Mouse (Mus musculus) layer of hippocampus, adult 9-10 months (tissue): Measurements from ENCODE around the gene Meis1.

Experiments used
- DNase-seq: peaks from one replicate; pipeline ENCODE4 v3.0.0; 2022; ENCODE audit warnings: low spot score

Meis1 gene

DNA sequence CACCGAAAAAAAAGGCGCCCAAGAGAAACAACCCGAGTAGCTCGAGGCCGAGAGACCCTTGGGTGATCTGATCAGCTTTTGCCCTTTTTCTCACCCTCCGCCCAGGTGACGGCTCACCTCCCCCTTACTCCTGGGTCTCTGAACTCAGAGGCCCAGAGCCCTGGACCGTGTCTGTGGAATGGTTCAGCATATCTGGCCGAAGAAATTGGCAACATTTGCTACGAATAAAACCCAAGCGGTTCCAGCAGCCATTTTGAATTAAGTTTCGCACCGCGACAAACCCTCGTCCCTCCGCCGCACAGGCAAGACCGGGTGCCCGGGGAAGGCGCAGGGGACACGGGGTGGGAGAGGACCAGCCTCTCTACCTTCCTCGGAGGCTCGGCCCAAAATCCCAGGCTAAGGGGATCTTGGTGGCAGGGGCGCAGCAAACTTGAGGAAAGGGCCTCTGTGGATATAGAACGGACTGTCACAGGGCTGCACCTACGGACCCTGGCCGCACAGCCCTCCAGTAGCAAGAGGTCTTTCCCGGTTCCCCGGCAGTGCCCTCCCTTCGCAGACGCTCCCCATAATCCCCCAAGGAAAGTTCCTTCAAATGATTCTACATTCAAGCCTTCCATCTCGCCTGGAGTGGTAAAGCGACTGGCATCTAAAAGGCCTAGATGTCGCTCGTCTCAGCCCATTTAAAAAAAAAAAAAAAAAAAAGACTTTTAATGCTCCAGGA, 4.2 kb downstream of the Meis1 start:
- DNase-seq: no peak

DNA sequence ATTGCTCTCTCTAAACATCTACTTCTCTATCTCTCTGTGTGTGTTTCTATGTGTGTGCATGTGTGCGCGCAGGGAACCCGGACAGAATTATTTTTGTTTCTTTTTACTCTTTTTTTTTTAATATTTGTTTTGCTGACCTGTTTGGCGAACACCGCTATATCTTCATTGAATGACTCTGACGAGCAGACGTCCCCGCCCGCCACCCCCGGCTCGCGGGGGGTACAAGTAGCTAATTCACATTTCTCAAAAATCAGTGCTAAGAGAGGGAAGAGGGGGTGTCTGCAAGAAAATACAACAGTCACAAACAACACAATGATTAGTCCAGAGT, 4.7 kb downstream of the Meis1 start:
- DNase-seq: no peak

GRCm38 (mm10) chr11:19013141-19014112, 5.4 kb downstream of the Meis1 start:
- DNase-seq: no peak

DNA sequence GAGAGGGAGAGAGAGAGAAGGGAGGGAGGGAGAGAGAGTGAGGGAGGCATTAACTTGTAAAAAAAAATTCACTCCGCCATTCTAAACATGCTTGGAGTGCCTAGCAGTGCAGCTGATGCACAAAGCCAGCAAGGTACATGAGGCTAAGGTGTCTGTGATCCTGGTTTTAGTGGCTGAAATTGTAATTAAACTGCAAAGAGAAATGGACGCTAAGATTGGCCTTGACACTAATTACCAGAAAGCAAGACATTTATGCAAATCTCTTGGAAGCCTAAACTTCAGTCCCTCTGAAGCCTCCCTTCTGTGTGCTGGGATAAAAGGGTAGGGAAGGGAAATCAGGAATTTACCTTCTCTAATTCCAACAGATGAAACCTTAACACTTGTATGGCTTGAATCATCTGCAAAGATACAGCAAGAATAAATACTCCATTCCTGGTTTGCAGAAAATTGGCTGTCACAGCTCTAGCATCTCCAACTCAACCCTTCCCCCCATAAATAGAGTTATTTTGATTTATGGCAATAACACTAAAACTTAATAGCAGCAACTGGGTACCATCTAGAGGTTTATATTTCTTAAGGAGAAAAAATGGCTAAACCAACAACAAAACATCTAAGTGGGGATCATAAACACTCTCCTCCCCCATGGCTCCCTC, 6.2 kb downstream of the Meis1 start:
- DNase-seq: no peak

GRCm38 (mm10) chr11:19012001-19012400, 6.8 kb downstream of the Meis1 start:
- no peak for DNase-seq

DNA sequence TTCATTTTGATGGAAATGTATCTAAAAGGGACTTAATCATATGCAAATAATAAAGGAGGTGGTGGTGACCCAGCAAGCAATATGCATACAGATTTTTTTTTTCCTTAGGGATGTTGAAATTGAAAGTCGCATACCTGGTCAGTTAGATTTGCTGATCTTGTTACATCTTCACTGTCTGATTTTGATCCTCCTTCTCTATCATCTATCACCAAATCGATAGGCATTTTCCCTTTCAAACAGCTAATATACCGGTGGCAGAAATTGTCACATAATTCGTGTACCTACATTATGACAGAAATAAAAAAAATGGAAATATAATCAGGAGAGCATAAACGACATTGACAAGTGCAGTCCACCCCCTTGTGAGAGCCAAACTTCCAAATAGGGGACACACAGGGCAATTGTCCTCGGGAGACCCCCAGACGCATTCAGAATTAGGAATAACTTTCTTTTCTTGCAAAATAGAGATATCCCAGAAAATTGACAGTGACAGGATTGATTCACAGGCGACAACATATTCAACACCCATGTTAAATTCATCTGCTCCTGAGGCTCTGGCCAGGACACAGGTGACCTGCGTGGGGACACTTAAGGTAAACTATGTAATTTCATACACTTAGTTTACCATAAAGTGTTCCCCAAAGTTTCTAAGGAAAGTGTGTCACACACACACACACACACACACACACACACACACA, 7.5 kb downstream of the Meis1 start:
- DNase-seq: no peak

DNA sequence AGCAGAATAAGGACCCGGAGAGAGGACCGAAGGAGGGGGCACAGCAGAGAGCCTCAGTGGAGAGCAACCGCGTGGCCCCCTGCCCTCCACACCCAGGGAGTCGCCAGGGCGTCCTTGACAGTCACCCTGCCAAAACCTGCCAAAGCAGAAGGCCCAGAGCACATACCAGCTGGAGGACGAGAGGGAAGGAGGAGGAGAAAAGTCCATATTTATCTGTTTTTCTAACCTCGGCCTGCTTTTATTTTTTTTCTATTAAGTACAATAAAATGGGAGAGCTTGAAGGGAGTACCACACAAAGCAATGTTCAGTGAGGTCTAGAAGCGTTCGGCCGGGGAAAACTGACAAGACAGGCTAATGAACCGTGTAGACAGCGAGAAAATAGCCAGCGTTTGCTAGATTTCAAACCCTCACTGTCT, 8.4 kb downstream of the Meis1 start:
- DNase-seq: no peak

- DNase-seq: no peak
Observed at GRCm38 (mm10) chr11:19009536-19010395, 9.0 kb downstream of the Meis1 start.

DNA sequence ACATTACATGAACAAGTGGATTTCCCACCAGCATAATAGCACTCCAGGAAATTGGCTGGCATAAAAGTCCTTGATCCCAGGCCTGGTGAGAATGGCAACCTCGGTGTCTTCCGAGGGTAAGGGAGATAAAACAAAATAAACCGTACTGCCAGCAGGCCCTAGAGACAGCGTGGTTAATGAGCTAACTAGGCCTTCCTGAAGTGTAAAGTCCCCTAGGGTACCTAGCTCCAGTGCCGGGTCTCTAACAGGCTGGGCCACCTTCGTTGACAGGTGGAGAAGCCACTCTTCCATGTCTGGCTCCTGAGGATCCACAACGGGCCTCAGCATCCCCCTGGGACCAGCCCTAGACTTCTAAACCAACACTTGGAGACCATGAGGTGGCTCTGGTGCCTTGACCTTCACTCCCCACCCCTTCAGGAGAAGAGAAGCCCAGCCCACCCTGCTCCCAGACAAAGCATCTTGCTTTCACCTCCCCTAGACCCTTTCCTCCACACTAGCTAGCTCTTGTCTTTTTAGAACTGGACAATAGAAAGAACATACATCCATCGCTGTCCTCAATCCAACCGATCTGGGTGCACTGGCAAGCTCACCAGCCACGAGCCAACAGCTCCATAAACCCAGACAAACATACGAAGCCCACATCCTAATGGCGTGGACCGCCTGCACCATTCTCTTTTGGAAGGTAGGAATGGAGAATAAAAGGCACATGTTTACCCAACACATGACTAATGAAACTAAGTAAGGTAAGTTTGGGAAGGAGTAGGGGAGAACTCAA, 10.0 kb downstream of the Meis1 start:
- no peak for DNase-seq

DNA sequence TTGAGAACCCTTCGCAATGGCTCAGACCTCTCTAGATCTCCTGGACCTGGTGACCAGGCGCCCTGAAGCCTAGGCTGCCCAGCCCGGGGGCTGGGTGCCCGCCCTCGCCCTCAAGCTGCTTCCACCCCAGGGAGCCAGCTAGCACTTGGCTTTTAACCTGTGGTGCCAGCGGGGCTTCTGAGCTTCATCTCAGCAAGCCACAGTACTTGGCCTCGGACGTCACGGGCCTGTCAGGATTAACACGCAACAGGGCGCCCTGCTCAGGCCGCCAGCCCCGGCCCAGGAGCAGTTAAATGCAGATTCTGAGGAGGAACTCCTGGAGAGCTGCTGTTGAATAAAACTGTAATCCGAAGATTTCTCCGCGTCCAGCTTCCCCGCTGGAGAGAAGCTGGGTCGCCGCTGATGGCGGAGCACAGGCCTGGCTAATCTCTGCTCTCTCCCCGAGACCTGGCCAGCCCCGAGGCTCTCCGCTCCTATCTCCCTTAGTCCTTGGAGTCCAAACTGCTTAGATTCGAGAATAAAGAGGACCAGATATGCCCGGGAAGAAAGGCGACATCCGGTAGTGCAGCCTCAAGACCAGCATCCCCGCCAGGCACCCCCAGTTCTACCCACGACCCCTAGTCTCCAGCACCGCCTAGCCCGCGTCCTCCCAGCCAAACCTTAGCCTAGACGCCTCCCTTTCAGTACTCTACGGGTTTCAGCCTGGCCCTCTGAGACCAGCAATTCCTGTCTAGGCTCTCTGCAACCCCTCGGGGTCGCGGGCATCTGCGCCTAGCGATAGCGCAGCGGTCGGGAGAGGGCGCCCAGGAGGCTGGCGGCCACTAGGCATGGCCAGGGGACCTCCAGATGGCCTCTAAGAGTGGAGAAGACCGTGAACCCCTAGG, 11.0 kb downstream of the Meis1 start:
- no peak for DNase-seq

DNA sequence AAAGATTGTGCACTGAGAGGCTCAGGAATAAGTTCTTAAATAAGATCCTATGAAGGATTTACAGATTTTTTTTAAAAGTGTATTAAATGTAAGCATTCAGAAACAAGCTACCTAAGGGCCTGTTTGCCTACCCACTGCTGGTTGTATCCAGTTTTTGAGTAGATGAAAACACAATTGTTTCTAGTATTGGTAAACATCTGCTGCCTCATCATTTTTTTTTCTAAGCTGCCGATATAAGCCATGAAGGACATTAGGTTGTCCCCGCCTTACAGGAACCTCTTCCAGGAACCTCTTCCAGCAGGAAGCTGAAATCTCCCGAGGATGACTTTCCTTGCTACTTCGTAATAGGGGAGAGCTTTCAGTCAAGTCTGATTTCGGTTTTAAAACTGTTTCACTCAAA, 11.7 kb downstream of the Meis1 start:
- DNase-seq: no peak

DNA sequence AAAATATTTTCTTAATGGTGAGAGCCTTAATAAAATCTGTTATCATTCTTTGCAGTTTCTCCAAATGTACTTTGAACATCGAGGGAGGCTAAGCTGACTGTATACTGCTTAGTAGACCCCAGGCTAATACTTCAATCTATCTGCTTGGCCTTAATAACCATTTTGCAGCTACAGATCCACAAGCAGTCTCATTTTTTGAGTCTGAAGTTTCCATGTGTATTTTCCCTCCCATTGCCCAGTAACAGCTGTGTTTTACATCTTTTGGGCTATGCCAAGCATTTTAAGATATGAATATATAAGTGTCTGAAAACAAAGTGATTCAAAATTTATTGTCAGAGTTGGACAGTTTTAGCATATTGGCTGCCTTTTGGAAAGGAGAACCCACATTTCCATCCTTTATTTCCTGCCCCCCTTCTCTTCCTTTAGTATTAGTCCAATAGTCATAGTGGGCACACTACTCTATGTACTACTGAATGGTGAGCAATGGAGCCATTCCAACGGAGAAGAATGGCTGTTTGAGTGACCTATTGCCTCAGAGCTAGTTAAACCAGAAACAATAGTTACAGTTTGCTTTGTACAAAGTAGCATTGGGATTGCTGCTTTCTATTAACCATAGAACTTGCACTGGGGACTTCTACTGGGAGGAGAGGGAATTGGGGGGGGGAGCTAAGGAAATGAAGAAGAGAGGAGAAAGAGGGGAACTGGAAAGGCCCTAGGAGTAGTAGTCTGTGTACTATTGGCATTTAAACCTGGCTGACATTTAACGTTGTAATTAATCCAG, 12.7 kb downstream of the Meis1 start:
- DNase-seq: no peak

DNA sequence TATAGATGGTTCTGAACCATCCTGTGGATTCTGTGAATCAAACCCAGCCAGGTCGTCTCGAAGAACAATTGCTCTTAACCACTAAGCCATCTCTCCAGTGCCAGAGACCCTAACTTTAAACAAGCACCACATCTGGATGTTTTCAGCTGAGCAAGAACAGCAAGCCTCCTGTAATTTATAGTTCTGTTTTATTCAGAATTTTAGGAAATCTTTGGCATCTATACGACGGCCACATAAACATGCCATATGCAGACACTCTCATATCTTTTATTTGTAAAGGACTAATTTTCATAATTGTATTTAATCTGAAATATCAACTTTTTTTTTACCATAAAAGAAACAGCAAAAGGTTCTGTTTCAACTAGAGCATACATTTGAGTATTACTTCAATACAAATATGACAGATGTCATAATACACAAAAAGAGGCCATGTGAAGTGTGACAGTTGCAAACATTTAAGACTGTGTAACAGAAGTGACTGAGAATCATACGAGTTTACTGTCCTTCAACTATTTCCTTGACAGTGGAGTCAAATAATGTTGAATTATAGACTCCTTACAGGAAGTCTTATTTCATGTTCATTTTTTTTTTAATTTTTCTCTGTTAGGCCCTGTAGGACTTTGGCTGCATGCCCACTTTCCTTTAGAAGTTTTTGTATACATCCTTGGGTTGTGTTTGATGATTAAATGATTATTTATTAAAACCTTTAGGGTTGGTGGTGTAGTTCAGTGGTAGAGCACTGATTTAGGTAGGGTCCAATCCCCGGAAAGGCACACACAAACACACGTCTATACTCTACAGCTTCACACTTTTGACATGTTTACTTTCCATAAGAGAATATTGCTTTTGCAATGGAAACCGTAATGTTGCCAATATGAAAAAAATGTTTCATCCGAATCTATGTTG, 13.5 kb downstream of the Meis1 start:
- DNase-seq: no peak

DNA sequence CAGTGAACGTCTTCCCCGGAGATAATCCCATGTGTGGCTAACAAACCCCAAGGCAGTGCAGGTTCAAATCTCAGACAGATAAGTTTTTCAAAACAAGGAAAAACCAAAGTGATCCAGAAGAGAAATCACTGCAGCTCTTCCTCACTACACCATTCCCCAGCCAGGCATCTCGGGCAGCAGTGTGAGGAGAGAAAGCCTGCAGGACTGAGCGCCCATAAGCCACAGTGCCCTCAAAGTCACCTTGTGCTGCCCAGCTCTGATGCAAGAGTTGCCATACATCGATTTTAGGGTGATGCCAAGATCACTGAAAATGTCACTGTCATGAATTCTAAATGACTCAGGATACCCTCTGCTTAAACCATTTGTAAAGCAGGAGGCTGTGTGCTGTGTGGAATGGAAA, 15.7 kb downstream of the Meis1 start:
- no peak for DNase-seq

GRCm38 (mm10) chr11:18996767-18997166, 22.0 kb downstream of the Meis1 start:
- DNase-seq: no peak

DNA sequence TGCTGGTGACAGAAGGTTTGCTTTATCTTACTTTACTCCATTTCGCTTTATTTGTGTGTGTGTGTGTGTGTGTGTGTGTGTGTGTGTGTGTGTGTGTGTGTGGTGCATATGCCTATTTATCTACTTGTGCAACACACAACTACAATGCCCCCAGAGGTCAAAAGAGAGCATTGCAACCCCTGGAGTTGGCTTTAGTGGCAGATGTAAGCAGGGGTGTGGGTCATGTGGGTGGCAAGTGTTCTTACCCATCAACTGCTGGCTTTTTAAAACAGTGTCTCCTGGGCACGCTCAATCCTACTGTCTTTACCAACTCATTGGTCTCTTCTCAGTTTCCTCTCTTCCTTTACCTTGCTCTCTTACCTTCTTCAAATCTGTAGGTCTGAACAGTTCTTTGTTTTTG, 22.5 kb downstream of the Meis1 start:
- no peak for DNase-seq

DNA sequence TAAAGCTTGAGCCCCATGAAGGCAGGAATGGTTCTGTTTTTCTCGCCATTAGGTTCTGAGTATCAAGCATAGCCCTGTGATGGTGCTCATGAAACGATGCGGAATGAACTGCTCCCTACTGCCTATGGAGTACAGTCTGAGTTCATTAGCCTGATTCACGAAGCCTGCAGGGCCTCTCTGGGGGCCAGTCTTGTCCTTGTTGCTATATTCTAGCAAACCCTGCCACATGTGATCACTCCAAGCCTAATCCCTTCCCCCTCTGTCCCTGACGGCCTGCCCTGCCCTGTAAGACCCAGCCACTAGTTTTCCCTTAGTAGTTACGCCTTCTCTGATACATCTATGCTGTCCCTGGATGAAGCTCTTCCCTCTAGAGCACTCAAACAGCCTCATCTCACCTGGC, 26.0 kb downstream of the Meis1 start:
- no peak for DNase-seq

DNA sequence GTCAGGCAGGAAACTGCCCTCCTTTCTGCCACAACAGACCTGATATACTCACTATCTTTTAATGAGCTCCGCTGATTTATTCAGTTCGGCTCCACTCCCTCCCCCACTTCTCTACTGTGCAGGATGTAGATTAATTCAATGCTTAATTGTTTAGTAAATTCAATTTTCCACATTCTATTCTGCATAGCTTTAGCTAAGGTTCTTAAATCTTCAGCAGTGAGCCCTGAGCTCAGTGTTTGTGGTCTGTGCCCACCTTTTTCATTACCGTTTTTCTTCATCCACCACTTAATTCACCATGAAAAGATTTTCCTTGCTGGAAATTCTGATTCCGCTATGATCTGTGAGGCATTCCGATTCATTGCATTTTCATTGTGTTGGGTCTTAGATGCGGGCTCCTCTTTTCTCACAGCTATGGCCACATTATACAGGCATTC, 28.5 kb downstream of the Meis1 start:
- no peak for DNase-seq
